Mouse (Mus musculus): ENCODE results near the gene Coch. TPM values are rescaled to one million over a fixed set of nuclear protein-coding genes. Genes with fewer than 3 reads are reported as not detected.

Coch gene
- 0.77 and 4.0 TPM in 2 replicates for polyA plus RNA-seq (2012; ENCODE audit: low replicate concordance)

GRCm38 (mm10) chr12:51593229-51594029, at the start of gene Coch:
Gene Coch, plus strand, starts transcription at chr12:51593341.

Other genes with a start within 250 kb of the Coch start
- gene G2e3, start 245.3 kb upstream of the Coch start, polyA plus RNA-seq (2012; ENCODE audit: low replicate concordance), result 1.2 and 1.9 TPM in 2 replicates
- gene Scfd1, start 215.8 kb upstream of the Coch start, polyA plus RNA-seq (2012; ENCODE audit: low replicate concordance), result 0.55 and 2.7 TPM in 2 replicates
- gene Ap4s1, start 97.7 kb downstream of the Coch start, polyA plus RNA-seq (2012; ENCODE audit: low replicate concordance), result 28.4 and 38.3 TPM in 2 replicates
- 11.0 and 22.0 TPM in 2 replicates for gene Strn3, start 98.6 kb downstream of the Coch start, polyA plus RNA-seq (2012; ENCODE audit: low replicate concordance)
- 8.9 and 10.8 TPM in 2 replicates for gene Hectd1, start 236.2 kb downstream of the Coch start, polyA plus RNA-seq (2012; ENCODE audit: low replicate concordance)

Measured in hematopoietic multipotent progenitor cell, adult 10-12 weeks (in vitro differentiated cells).